Mouse (Mus musculus) CH12.LX (cell line): ENCODE measurements at regions not wholly inside any gene's neighbourhood (a gene's known extent, or its start where the extent isn't known, plus 50 kb on each side); places are given as distances from the start of the nearest gene placed in this dataset.

Experiments used
- DNase-seq: peaks from one replicate; pipeline ENCODE4 v3.0.0-alpha.2; 2013; ENCODE audit errors: extremely low read depth
- H3K27ac ChIP-seq: 2 replicates; pipeline ENCODE4 v1.5.1; 2012; ENCODE audit warnings: low read depth, mild to moderate bottlenecking, control low read depth, moderate library complexity; ENCODE audit not compliant: insufficient read depth
- H3K27me3 ChIP-seq: replicated peaks from 2 replicates; pipeline ENCODE3; 2012; ENCODE audit warnings: inconsistent platforms
- H3K36me3 ChIP-seq, 2 experiments: replicated peaks in 1 of 2; 2 replicates each; pipeline versions ENCODE3 to v1.6.1; 2012; ENCODE audit warnings: inconsistent platforms in 1 of 2, low read length in 1 of 2, mild to moderate bottlenecking in 1 of 2, mixed read lengths in 1 of 2, moderate library complexity in 1 of 2; ENCODE audit not compliant: control insufficient read depth in 1 of 2, insufficient read depth in 1 of 2
- H3K4me1 ChIP-seq, 2 experiments: 2 replicates each; pipeline ENCODE4 v1.6.1; 2012; ENCODE audit warnings: inconsistent platforms in 1 of 2, moderate library complexity in 1 of 2; ENCODE audit not compliant: insufficient read depth in 2 of 2, control insufficient read depth in 1 of 2
- H3K4me2 ChIP-seq: 2 replicates; pipeline ENCODE4 v1.6.1; 2012; ENCODE audit warnings: low read depth, mild to moderate bottlenecking, control low read depth; ENCODE audit not compliant: poor library complexity, insufficient read depth, severe bottlenecking
- H3K4me3 ChIP-seq, 3 experiments: fragments of 150-350 bp in 1 of 3; sonication (generic) in 1 of 3; replicated peaks in 1 of 3; 2 replicates each; pipeline versions ENCODE3 to v1.5.1; 2011 to 2012; ENCODE audit warnings: low read depth in 2 of 3, low read length in 2 of 3, mild to moderate bottlenecking in 2 of 3, moderate library complexity in 2 of 3, control low read depth in 1 of 3, improper control_type of control experiment in 1 of 3, inconsistent platforms in 1 of 3, mixed read lengths in 1 of 3; ENCODE audit not compliant: poor library complexity in 1 of 3
- H3K79me2 ChIP-seq: replicated peaks from 2 replicates; pipeline ENCODE4 v1.6.1; 2012; ENCODE audit warnings: mild to moderate bottlenecking, moderate library complexity; ENCODE audit not compliant: control insufficient read depth, poor library complexity, insufficient read depth, severe bottlenecking; ENCODE audit errors: extremely low read depth
- H3K9ac ChIP-seq: 2 replicates; pipeline ENCODE4 v1.6.1; 2012; ENCODE audit warnings: low read depth, mild to moderate bottlenecking, control low read depth, moderate library complexity; ENCODE audit not compliant: insufficient read depth
- H3K9me3 ChIP-seq: replicated peaks from 2 replicates; pipeline ENCODE3; 2012; ENCODE audit warnings: low read length, inconsistent platforms, mixed read lengths
- CHD1 ChIP-seq: IDR thresholded peaks from 2 replicates; pipeline ENCODE4 v1.6.1; 2012; ENCODE audit warnings: low read depth, low read length, improper control_type of control experiment, inconsistent platforms
- EP300 ChIP-seq: IDR thresholded peaks from 2 replicates; pipeline ENCODE4 v1.6.1; 2011; ENCODE audit warnings: low read length, improper control_type of control experiment
- HCFC1 ChIP-seq: IDR thresholded peaks from 2 replicates; pipeline ENCODE4 v1.6.1; 2012; ENCODE audit warnings: low read depth, mild to moderate bottlenecking, inconsistent platforms, low read length, improper control_type of control experiment
- IRF4 ChIP-seq: IDR thresholded peaks from 2 replicates; pipeline ENCODE4 v1.6.1; 2014; ENCODE audit warnings: low read depth, mild to moderate bottlenecking, inconsistent platforms, low read length, improper control_type of control experiment
- JUN ChIP-seq: IDR thresholded peaks from 2 replicates; pipeline ENCODE4 v1.6.1; 2011; ENCODE audit warnings: low read depth, mild to moderate bottlenecking, low read length, improper control_type of control experiment, moderate library complexity; ENCODE audit not compliant: insufficient read depth
- JUND ChIP-seq: conservative IDR thresholded peaks from 2 replicates; pipeline ENCODE4 v1.6.1; 2011; ENCODE audit warnings: low read depth, low read length, improper control_type of control experiment
- KAT2A ChIP-seq: IDR thresholded peaks from 2 replicates; pipeline ENCODE4 v1.6.1; 2012; ENCODE audit warnings: low read length, improper control_type of control experiment, inconsistent platforms; ENCODE audit not compliant: insufficient replicate concordance
- MAFK ChIP-seq: IDR thresholded peaks from 2 replicates; pipeline ENCODE4 v1.6.1; 2011; ENCODE audit warnings: low read length, improper control_type of control experiment; ENCODE audit not compliant: insufficient replicate concordance
- MAZ ChIP-seq: IDR thresholded peaks from 2 replicates; pipeline ENCODE4 v1.6.1; 2012; ENCODE audit warnings: low read depth, mild to moderate bottlenecking, inconsistent platforms, low read length, improper control_type of control experiment, moderate library complexity
- MEF2A ChIP-seq: IDR thresholded peaks from 2 replicates; pipeline ENCODE4 v1.6.1; 2014; ENCODE audit warnings: low read depth, mild to moderate bottlenecking, inconsistent platforms, low read length, improper control_type of control experiment, borderline replicate concordance
- MXI1 ChIP-seq: IDR thresholded peaks from 2 replicates; pipeline ENCODE4 v1.6.1; 2011; ENCODE audit warnings: mild to moderate bottlenecking, low read depth, low read length, improper control_type of control experiment
- NELFE ChIP-seq: IDR thresholded peaks from 2 replicates; pipeline ENCODE4 v1.6.1; 2011; ENCODE audit warnings: low read depth, low read length, improper control_type of control experiment
- NRF1 ChIP-seq: IDR thresholded peaks from 2 replicates; pipeline ENCODE4 v1.6.1; 2014; ENCODE audit warnings: low read depth, mild to moderate bottlenecking, inconsistent platforms, low read length, improper control_type of control experiment, moderate library complexity
- PAX5 ChIP-seq: IDR thresholded peaks from 2 replicates; pipeline ENCODE4 v1.6.1; 2012; ENCODE audit warnings: low read length, inconsistent platforms, mixed read lengths
- POLR2A ChIP-seq: IDR thresholded peaks from 2 replicates; pipeline ENCODE4 v1.6.1; 2011; ENCODE audit warnings: low read depth, mild to moderate bottlenecking, improper control_type of control experiment, low read length
- RAD21 ChIP-seq: IDR thresholded peaks from 2 replicates; pipeline ENCODE4 v1.6.1; 2011; ENCODE audit warnings: low read depth, mild to moderate bottlenecking, low read length, improper control_type of control experiment, moderate library complexity
- RCOR1 ChIP-seq: conservative IDR thresholded peaks from 2 replicates; pipeline ENCODE4 v1.6.1; 2012; ENCODE audit warnings: low read depth, mild to moderate bottlenecking, inconsistent platforms, low read length, improper control_type of control experiment
- SIN3A ChIP-seq: IDR thresholded peaks from 2 replicates; pipeline ENCODE4 v1.6.1; 2012; ENCODE audit warnings: low read length, improper control_type of control experiment, inconsistent platforms
- SMC3 ChIP-seq: IDR thresholded peaks from 2 replicates; pipeline ENCODE4 v1.6.1; 2011; ENCODE audit warnings: low read depth, low read length, improper control_type of control experiment
- UBTF ChIP-seq: IDR thresholded peaks from 2 replicates; pipeline ENCODE4 v1.6.1; 2012; ENCODE audit warnings: low read depth, mild to moderate bottlenecking, inconsistent platforms, low read length, improper control_type of control experiment, moderate library complexity
- USF2 ChIP-seq: conservative IDR thresholded peaks from 2 replicates; pipeline ENCODE4 v1.6.1; 2011; ENCODE audit warnings: low read depth, low read length, improper control_type of control experiment
- ZC3H11A ChIP-seq: IDR thresholded peaks from 2 replicates; pipeline ENCODE4 v1.6.1; 2012; ENCODE audit warnings: low read depth, mild to moderate bottlenecking, inconsistent platforms, low read length, improper control_type of control experiment
- ZKSCAN1 ChIP-seq: IDR thresholded peaks from 2 replicates; pipeline ENCODE4 v1.6.1; 2012; ENCODE audit warnings: low read depth, inconsistent platforms, low read length, improper control_type of control experiment, borderline replicate concordance
- ZMIZ1 ChIP-seq: IDR thresholded peaks from 2 replicates; pipeline ENCODE4 v1.6.1; 2012; ENCODE audit warnings: low read depth, mild to moderate bottlenecking, inconsistent platforms, low read length, improper control_type of control experiment
- ZNF384 ChIP-seq: IDR thresholded peaks from 2 replicates; pipeline ENCODE4 v1.6.1; 2012; ENCODE audit warnings: low read depth, low read length, improper control_type of control experiment, inconsistent platforms
- dilution Hi-C: fragments of 300-500 bp; cut with MboI; formaldehyde crosslinking; loops from 2 replicates; pipeline ENCODE4 v1.14.3; 2020; ENCODE audit warnings: low sequenced_read_pairs; ENCODE audit not compliant: extremely low pct_unique_long_range_greater_than_20kb, extremely low pct_ligation_motif_present
- in situ Hi-C: fragments of 300-500 bp; cut with MboI; formaldehyde crosslinking; loops from 3 replicates; pipeline ENCODE4 v1.14.3; 2019; ENCODE audit warnings: low sequenced_read_pairs, low pct_ligation_motif_present, low pct_unique_long_range_greater_than_20kb, mixed read lengths

GRCm38 (mm10) chr5:99790733-99791132, 61.9 kb upstream of the Rasgef1b start:
- H3K9ac ChIP-seq = no peak overlapping the region
- TF ChIP-seq POLR2A (no peak), MEF2A (no peak), ZNF384 (no peak), SMC3 (no peak), PAX5 (no peak), USF2 (no peak), UBTF (no peak), SIN3A (no peak), ZC3H11A (no peak), NRF1 (no peak), MXI1 (no peak), CHD1 (no peak), JUN (no peak), IRF4 (no peak), EP300 (no peak), KAT2A (no peak), NELFE (no peak), JUND (no peak)
- no peaks in the 10 kb centered on the region for H3K9me3 ChIP-seq
- dilution Hi-C loops = no loop called here
- no peak for DNase-seq
- no peak overlapping the region for H3K4me3 ChIP-seq
- no peaks in the 10 kb centered on the region for H3K4me1 ChIP-seq
- in situ Hi-C loops = no loop called here
- no peak overlapping the region for H3K4me2 ChIP-seq
- H3K27ac ChIP-seq = no peak overlapping the region
- H3K36me3 ChIP-seq = no peaks in the 10 kb centered on the region
- no peaks in the 10 kb centered on the region for H3K79me2 ChIP-seq
- no peaks in the 10 kb centered on the region for H3K27me3 ChIP-seq

GRCm38 (mm10) chr5:99800543-99800942, 71.7 kb upstream of the Rasgef1b start:
- H3K9ac ChIP-seq = no peak overlapping the region
- H3K36me3 ChIP-seq = no peaks in the 10 kb centered on the region
- H3K4me2 ChIP-seq = no peak overlapping the region
- H3K27ac ChIP-seq = no peak overlapping the region
- H3K4me3 ChIP-seq = no peak overlapping the region
- no peak for DNase-seq
- dilution Hi-C loops = no loop called here
- no peaks in the 10 kb centered on the region for H3K4me1 ChIP-seq
- TF ChIP-seq HCFC1 (no peak), MAFK (no peak), ZMIZ1 (no peak), ZKSCAN1 (no peak), MAZ (no peak), UBTF (no peak), KAT2A (no peak), RCOR1 (no peak), JUND (no peak), MEF2A (no peak), RAD21 (no peak), EP300 (no peak)
- TF ChIP-seq, all 38 proteins: peak for 0
- Histone ChIP-seq H3K27me3 (no peaks in the 10 kb centered on the region), H3K9me3 (peaks cover 2% of the 10 kb centered on the region), H3K79me2 (no peaks in the 10 kb centered on the region)
- in situ Hi-C loops = no loop called here
